Mouse (Mus musculus) embryonic fibroblast, embryonic 13.5 days (primary cell): Measurements from ENCODE around the gene Itsn1. TPM values are rescaled to one million over a fixed set of nuclear protein-coding genes. Genes with fewer than 3 reads are reported as not detected.
A peak's percentile ranks its signal among the peaks of the same experiment; 100 is the strongest.

Source experiments
- H3K27ac ChIP-seq: 2 replicates; pipeline ENCODE4 v1.5.1; 2012; ENCODE audit warnings: low read length, control low read depth, inconsistent platforms; ENCODE audit not compliant: insufficient read depth
- H3K4me1 ChIP-seq: 2 replicates; pipeline ENCODE4 v1.6.1; 2011; ENCODE audit warnings: low read length; ENCODE audit not compliant: control insufficient read depth, insufficient read depth
- H3K4me3 ChIP-seq: 2 replicates; pipeline ENCODE4 v1.5.1; 2011; ENCODE audit warnings: mild to moderate bottlenecking, control low read depth, low read length; ENCODE audit not compliant: insufficient read depth
- CTCF ChIP-seq: IDR thresholded peaks from 2 replicates; pipeline ENCODE4 v1.5.1; 2011; ENCODE audit warnings: mild to moderate bottlenecking, control low read depth, low read length, moderate library complexity, borderline replicate concordance; ENCODE audit not compliant: insufficient read depth
- POLR2A ChIP-seq: IDR thresholded peaks from 2 replicates; pipeline ENCODE4 v1.6.1; 2011; ENCODE audit warnings: low read depth, mild to moderate bottlenecking, control low read depth, low read length, moderate library complexity
- polyA plus RNA-seq: library from polyadenylated mRNA; stranded (reverse); fragments of >200 nt; gene quantifications from 2 replicates; pipeline ENCODE4 v1.2.4, GENCODE M21; 2011; ENCODE audit warnings: low read depth; ENCODE audit not compliant: missing spikeins, insufficient read length

Gene Itsn1
- polyA plus RNA-seq, 1 experiment: 136 TPM

DNA sequence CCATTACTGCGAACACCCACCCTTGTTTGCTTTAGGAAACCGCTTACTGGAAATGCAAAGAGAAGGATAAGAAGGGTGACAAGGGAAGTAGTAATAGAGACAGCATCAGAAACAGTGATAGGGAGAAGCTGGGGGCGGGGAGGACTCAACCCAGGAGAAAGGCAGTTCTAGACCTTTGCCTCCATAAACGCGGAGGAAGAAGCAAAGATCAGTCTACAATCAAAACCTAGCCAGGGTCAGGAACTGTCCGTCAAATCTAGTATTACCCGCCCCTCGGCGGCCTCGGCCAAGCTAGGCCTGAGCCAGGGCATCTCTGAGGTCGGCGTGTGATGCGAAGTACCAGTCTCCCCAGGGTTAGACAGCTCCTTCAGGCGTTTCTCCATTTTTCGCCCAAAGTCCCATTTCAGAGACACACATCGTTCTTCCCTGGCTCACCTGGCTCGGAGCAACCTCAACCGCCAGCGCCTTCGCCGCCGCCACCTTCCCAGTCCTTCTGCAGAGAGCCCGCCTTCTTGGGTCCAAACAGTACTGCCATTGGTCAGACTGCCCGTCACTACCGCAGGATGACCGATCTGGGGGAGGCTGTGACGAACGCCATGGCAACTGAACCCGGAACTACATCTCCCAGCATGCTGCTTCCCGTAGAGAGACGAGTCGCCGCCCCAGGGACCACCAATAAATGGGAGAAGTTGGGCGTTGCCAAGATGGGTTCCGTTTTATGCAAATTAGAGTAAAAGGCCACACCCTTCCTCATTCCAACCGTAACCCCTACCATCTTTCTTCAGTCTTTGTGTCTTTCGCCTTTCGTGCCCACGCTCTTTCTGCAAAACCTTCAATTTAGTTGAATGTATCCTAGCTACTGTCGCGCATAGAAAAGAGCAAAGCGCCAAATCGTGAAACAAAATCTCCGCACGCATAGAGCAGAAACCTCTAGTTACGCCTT lies 687 bp upstream of the Itsn1 start, which contains the start of gene Cryzl1:
Gene Cryzl1 (minus strand): TSS at position 853 of the 943 bp plus-strand sequence.
- no peak for TF ChIP-seq CTCF
- peak; percentile 79; the same call in 1 of the 2 replicates for TF ChIP-seq POLR2A
- Histone ChIP-seq H3K4me3 (peak within 1 kb of the TSS; percentile 96), H3K27ac (peak within 1 kb of the TSS; percentile 85), H3K4me1 (peaks cover 4% of the 10 kb centered on the region; the same call in 1 of the 2 replicates)

- TF ChIP-seq POLR2A: 0 out of 2 replicates have a peak, but pooled peaks have one; percentile 3
- TF ChIP-seq CTCF: no peak
- Histone ChIP-seq H3K4me3 (peak overlapping the region; percentile 96), H3K27ac (peak overlapping the region; percentile 6), H3K4me1 (peaks cover 7% of the 10 kb centered on the region)
Measured at GRCm38 (mm10) chr16:91729821-91730441, 850 bp downstream of the Itsn1 start.

DNA sequence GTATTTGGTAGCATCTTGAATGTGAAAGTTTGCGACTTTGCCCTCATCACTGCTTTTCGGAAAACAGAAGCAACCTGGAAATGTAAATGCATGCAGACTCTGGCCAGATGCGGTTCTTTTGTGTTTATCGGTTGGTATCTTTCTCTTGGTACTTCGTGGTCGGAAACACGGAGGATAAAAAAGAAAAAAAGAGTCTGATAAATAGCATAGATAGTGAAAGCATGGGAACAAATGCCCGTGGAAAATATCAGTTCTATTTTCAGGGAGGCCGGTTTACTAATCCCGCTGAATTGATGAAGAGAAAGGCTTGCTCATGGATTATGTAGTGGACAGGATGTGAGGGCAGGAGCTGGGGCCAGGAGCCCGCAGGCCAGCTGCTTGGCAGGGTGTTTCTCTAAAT lies 1.4 kb downstream of the Itsn1 start:
- peaks cover 7% of the 10 kb centered on the region for H3K4me1 ChIP-seq
- TF ChIP-seq POLR2A: no peak
- TF ChIP-seq CTCF: no peak
- peak overlapping the region; percentile 96 for H3K4me3 ChIP-seq
- H3K27ac ChIP-seq: peak overlapping the region; percentile 6

DNA sequence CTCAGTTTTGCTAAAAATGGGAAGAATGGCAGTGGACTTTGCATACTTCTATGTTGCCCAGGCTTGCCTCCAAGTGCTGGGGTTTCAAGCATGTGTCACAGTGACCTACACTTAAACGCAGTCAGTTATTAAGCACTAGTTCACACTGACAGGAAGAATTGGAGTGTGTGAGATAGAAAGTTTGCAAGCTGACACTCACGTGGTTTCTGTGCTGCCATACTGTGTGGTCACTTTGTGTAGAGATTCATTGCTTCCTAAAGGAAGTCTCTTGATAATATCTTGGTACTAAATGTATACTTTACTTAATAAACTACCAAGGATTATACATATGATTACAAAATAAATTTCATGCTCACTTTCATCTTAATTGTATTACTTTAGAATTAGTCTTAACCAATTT lies 3.7 kb downstream of the Itsn1 start:
- peaks cover 9% of the 10 kb centered on the region for H3K4me1 ChIP-seq
- no peak overlapping the region for H3K4me3 ChIP-seq
- no peak overlapping the region for H3K27ac ChIP-seq
- TF ChIP-seq CTCF: no peak
- TF ChIP-seq POLR2A: no peak

DNA sequence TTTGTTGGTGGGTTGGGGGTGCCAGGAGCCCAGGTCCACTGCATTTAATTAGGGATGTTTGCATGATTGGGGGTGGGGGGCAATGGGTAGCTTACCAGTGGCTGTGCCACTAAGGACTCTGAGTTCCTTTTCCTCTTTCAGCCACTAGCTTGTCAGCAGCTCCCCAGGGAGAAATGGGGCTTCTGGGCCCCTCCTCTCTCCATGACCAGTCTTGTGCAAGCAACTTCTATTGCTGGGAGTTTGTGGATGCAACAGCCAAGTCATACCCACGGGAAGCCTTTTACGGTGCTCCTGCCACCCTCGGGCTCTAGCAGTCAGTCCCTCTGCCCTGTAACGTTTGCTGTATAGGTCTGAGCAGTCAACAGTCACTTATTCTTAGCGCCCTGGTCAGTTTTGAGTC lies 5.7 kb downstream of the Itsn1 start:
- no peak overlapping the region for H3K4me3 ChIP-seq
- no peak overlapping the region for H3K27ac ChIP-seq
- peaks cover 9% of the 10 kb centered on the region for H3K4me1 ChIP-seq
- TF ChIP-seq CTCF (no peak), POLR2A (no peak)

GRCm38 (mm10) chr16:91736046-91736816 lies 7.2 kb downstream of the Itsn1 start:
- no peak overlapping the region for H3K27ac ChIP-seq
- peaks cover 9% of the 10 kb centered on the region for H3K4me1 ChIP-seq
- H3K4me3 ChIP-seq: no peak overlapping the region
- TF ChIP-seq POLR2A (no peak), CTCF (no peak)

- peaks cover 8% of the 10 kb centered on the region for H3K4me1 ChIP-seq
- TF ChIP-seq POLR2A (no peak), CTCF (no peak)
Measured at GRCm38 (mm10) chr16:91738505-91738904, 9.4 kb downstream of the Itsn1 start.

DNA sequence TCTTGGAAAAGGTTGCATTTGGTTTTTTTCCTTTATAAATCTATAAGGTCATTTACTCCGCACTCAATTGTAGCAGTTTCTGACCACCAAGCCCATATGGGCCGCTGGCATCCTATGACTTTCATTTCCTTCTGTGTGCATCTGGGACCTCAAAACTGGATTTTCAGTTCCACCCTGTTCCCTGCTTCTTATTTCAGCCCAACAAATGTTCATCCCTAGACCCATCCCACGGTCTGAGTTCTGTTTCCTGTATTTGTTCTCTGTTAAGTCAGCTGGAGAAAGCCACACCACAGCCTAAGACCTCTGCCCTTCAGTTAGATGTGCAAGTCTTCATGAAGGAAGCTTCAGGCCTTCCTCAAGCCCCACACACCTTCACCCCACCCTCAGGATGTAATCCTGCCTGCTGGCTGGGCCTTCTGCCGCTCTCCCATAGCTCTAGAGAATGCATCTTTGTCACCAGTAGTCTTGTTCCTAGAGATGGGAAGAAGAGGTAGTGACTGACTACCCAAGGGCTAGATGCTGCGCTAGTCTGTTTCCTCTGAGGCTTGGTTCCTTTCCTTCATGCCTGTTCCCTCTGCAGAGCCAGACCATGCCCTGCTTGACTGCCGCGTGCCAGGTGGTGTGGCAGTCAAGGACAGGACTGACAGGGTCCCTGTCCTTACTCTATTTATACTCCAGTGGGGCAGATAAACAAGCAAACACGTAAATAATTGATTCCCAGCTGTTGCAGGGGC lies 11.3 kb downstream of the Itsn1 start:
- Histone ChIP-seq H3K4me3 (no peak overlapping the region), H3K27ac (no peak overlapping the region), H3K4me1 (peaks cover 10% of the 10 kb centered on the region)
- TF ChIP-seq POLR2A (no peak), CTCF (no peak)

More at GRCm38 (mm10) chr16:91738505-91738904, 9.4 kb downstream of the Itsn1 start:
- Histone ChIP-seq H3K4me3 (no peak overlapping the region), H3K27ac (no peak overlapping the region)

GRCm38 (mm10) chr16:91740918-91741255 lies 11.8 kb downstream of the Itsn1 start:
- Histone ChIP-seq H3K4me1 (peaks cover 15% of the 10 kb centered on the region), H3K27ac (no peak overlapping the region), H3K4me3 (no peak overlapping the region)
- TF ChIP-seq POLR2A (no peak), CTCF (no peak)

- no peak for TF ChIP-seq CTCF
- no peak for TF ChIP-seq POLR2A
- Histone ChIP-seq H3K4me1 (peaks cover 18% of the 10 kb centered on the region), H3K4me3 (no peak overlapping the region), H3K27ac (no peak overlapping the region)
Measured at GRCm38 (mm10) chr16:91743055-91743454, 14.0 kb downstream of the Itsn1 start.
